Mouse (Mus musculus) urinary bladder, postnatal 25 days (tissue): ENCODE measurements around the gene Dynlt1a.
A peak's percentile ranks its signal among the peaks of the same experiment; 100 is the strongest.
"Not testable (repeated sequence)": the region's sequence is repeated elsewhere in the genome, so short reads cannot be mapped to it uniquely, and the experiment has no call there.

Experiments
- DNase-seq: peaks from one replicate; pipeline ENCODE4 v3.0.0; 2022; ENCODE audit warnings: low spot score

Dynlt1a gene

DNA sequence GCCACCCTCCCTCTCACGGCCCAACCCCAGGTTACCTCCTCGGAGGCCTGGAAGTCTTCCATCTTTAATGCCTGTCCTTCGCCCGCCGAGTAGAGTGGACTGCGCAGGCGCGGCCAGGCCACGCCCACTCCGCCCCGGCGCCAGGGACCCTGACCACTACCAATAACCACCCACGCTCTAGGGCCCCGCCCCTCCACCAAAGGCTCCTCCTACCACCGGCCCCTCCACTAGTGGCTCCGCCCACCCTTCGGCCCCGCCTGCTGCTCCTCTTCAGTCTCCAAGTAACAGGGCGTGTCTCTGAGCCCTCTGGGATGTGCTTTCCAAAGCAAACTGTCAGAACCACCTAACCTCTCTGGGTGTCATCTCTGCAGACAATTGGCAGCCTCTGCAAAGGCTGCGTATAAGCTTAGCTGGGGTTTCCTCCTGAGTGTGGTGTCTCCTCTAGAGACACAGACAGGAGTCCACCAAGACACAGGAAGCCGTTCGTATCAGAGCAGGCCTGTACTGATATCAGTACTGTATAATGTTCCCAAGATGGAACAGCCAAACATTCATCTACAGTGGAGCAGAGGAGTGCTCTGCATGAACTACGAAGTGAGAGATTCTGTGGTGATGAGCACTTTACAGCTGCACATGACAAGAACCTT lies at the start of gene Dynlt1a:
Gene Dynlt1a (minus strand): TSS at position 162 of the 647 bp plus-strand sequence.
- DNase-seq: peak; percentile 99

DNA sequence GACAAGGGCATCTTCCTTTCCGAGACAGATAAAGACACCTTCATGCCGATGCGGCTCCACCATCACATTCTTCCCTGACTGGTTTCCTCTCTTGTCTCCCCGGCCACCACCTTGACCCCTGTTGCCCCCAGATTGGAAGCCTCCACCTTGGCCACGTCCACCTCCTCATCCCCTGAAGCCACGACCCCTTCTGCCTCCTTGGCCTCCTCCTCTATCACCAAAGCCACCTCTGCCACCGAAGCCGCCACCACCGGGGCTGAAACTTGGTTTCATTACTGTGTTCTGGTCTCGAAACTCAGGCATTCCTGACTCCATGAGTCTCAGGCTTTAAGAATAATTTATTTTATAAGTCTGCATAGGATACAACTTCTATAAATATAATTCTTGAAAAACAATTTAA lies 38.0 kb upstream of the Dynlt1a start:
- not testable (repeated sequence) for DNase-seq

DNA sequence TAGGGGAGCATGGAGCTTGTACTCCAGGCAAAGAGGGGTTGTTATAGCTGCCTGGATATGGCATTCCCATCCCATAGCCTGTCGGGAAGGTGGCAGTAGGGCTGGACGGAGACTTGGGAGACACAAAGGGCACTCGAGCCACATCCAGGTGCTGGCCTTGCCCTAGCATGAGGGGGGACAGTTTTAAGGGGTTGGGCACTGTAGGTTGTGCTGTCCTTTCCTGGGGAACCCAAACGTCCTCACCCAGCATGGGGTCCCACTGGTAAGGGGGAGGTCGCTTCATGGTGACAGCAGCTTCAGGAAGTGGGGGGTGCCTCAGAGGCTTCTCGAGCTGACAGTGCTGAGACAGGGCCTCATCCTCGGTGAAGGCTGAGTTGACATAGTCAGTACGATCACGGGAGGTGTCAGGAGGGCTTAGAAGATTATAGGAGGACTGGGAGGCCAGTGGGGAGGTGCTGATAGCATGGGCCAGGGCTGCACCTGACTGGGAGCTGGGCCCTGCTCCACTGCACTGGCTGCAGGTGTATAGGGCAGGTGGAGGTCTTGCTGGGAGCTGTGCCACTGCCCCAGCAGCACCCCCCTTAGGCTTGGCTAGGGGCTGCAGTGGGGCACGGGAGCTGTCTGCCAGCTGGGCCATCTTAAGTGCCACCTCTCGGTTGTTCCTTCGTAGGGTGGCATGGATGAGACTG lies 25.4 kb upstream of the Dynlt1a start:
- DNase-seq: not testable (repeated sequence)

DNA sequence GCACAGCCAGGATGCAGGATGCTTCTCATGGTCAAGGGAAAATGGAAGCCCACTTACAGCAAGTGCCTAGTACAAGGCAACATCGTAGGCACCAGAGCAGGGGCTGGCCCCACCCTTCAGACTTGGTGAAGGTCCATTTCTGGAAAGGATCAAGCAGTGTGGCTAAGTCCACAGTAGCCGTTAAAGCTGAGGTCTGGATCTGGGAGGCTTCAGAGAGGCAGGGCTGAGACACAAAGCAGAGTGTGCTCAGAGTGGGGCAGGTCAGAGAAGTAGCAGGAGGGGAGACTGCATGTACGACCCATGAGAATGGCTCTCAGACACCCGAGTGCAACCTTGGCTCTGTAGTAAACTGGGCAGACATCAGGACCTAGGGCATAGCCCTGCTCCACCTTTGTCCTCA lies 11.7 kb upstream of the Dynlt1a start:
- not testable (repeated sequence) for DNase-seq

DNA sequence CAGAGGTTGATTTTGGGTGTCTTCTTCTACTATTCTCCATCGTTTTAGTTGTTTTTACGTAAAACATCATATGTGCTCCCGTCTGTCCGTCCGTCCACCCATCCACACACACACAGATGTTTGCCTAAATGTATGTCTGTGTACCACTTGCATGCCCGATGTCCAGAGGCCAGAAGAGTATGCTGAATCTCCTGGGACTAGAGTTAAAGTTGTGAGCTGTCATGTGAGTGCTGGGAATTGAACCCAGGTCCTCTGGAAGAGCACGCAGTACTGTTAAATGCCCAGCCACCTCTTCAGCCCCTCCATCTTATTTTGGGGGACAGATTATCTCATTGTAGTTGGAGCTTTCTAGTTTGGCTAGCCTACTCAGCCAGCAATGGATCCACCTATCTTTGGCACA lies 10.3 kb upstream of the Dynlt1a start:
- not testable (repeated sequence) for DNase-seq

DNA sequence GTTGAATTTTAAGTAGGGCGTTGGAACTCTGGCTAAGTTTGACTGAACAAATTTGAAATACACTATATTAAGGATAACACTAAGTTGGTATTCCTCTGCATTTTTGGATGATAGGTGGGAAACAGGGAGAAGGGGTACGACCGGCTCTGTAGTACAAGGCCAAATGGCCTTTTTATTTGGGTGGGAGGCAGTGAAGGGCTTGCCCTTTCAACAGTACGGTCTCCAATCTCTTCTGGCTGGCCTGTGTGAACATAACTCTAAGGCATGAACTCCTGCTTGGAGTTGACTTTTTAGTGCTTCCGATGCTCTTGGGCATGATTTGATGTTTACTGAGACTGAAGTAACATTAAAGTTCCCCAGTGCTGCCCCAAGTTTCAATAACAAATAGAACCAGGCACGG lies 8.2 kb upstream of the Dynlt1a start:
- DNase-seq: not testable (repeated sequence)

DNA sequence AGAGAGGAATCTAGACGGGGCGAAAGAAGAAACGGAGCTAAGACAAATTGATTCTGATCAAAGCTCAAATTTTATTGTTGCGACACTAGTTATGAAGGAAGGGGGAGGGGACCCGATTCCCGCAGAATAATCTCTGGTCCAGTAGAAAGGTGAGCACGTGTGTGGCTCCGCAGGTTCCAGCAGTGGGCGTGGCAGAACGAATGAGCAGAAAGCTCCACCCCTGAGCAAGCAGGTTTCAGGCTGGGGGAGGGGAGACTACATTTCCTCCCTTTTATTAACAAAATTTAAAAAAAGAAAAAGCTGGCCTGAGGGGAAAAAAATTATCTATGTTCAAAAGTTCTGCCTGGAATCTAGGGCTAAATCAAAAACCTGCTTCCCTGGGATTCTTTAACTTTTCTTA lies 7.7 kb upstream of the Dynlt1a start:
- not testable (repeated sequence) for DNase-seq

DNA sequence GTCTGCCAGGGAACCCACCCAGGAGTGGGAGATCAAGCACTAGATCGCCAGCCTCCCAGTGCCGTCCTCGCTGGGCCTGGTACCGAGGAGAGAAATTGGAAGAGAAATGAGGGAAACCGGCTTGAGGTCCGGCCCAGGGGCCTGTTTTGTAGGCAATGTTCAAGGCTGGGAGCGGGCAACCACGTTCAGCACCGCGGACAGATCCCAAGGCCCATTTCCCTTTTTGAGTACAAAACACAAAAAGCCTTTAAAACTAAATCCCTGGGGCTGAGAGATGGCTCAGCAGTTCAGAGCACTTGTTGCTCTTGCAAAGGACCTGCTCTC lies 4.4 kb upstream of the Dynlt1a start:
- not testable (repeated sequence) for DNase-seq

DNA sequence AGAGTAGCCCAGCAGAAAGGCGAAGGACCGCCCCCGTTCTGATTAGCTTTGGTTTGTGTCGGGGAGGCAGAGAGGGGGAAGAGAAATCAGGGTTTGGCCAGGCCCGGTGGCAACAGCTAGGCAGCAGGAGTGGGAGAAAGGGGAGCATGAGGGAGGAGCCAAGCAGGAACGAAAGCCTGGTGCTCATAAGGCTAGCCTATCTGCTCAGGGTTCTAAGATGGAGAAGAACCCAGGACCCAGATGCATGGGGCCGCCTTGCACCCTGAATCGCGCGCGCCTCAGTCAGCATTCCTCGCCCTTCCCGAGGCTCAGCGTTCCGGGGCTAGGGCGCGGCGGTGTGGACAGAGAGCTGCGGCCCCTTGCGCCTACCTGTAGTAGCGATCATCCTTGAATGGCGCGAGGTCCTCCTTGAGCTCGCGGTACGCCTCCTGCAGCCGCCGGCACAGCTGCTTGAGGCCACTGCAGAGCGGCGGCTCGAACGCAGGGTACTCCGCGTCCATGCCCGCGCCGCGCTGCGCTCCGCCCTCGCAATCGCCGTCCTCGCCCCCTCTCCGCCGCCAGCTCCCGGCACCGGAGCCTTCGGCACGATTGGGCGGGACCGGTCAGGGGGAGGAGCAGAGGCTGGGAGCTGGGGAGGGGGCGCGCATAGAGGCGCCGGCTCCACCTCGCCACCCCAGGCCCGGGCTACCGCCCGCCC lies 3.9 kb upstream of the Dynlt1a start:
- not testable (repeated sequence) for DNase-seq

DNA sequence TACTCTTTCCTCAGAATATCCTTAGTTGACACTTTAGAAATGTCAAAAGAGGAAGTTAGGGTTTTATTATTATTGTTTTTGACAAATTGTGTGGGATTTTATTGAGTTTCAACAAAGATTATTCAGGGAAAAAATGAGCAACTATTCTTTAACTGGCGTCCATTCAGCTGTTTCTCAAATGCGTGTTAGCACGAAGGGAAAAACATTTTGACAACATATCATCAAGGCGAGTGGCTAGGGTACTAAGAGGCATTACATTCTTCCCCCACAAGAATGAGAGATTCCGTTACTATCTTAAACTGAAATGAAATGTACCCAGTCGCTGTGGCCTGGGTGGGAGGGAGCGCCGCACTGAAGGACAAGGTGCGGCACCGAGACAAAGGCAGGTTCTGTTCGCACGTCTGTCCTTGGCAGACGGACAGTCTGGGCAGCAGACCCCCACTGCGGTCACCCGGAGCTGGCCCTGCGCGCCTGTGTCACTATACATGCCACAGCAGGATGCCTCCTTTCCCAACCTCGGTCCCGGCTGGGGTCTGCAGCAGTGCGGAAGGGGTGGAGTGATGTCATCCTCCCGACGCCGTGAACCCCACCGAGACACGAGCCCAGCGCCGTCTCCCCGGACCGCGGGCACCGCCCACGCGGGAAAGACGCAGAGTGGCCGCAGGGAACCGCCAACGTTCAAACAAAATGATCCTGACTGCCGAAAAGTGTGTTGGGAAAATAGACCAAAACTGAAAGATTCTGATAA lies 747 bp downstream of the Dynlt1a start:
- peak; percentile 40 for DNase-seq

DNA sequence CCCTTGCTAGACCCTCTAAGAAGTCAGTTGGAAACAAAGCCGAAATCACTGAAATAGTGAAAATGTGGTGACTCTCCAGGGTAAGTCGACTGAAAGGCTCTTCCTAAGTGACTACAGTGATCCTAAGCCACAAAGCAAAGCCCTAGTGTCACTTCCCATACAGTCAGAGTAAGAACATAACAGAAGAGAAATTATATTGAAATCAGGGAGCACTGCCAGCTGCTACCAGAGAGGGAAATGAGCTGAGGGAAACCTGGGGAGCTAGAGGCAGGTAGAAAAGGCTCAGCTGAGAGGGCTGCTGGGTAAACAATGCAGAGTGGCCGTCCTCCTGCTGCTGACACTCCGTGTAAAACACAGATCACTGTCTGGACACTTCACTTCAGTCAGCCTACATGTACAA lies 1.6 kb downstream of the Dynlt1a start:
- DNase-seq: not testable (repeated sequence)

DNA sequence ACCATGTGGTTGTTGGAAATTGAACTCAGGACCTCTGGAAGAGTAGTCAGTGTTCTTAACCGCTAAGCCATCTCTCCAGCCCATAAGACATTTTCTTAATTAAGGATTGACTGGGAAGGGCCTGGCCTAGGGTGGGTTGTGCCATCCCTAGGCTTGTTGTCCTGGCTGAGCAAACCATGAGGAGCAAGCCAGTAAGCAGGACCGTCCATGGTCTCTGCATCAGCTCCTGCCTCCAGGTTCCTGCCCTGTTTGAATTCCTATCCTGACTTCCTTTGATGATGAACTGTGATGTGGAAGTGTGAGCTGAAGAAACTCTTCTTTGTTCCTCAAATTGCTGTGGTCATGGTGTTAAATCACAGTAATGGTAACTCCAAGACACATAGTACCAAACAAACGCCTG lies 2.8 kb downstream of the Dynlt1a start:
- DNase-seq: not testable (repeated sequence)

DNA sequence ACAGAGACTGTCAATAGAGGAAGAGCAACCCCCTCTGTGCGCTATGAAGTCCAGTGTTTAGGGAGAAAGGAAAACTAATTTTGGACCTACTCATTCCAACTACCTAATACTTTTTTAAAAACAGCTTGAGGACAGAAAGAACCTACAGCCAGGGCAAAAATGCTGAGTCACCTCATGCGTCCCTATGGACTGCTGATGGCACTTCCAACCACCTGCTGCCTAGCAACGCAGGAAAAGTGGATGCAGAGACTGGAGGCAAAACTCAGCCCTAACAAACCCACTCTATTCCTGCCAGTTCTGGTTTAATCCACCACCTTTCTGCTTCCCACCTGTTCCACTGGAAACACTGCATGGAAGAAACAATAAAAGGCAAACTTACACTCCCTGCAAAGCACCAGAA lies 4.5 kb downstream of the Dynlt1a start:
- DNase-seq: not testable (repeated sequence)

DNA sequence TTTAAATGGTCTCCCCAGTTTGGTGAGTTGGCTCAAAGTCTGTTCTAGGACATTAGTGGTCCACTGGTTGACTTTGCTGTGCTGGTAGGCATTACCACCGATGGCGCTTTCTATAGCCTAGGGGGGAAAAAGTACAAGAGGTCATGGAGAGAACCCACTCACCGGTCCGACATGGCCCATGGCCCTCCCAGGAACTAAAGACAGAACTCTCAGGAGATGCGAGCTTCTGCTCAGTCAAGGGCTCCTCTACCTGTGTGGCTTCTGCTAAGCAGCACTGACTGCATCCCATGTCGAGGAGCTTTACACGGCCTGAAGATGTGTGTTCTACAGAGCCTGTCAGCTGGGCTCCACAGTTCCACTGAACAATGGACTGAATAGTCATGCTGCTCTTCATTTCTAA lies 5.6 kb downstream of the Dynlt1a start:
- not testable (repeated sequence) for DNase-seq

DNA sequence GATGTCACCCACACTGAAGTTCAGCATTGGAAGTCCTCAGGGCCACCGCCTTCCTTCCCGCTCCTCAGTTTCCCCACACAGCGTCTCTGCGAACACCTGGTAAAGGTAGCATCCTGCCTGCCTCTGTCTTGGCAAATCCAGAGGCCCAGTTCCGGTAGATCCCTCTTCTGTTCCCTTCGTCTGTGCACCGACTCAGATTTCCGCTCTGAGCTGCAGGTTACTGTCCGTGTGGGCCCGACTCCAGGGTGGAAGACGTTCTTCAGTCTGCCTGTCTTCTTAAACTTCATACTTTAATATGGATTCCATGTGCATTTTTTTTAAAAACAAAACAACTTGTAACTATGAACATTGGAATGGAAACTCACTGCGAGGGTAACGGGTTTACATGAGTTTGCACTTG lies 10.8 kb downstream of the Dynlt1a start:
- DNase-seq: not testable (repeated sequence)

DNA sequence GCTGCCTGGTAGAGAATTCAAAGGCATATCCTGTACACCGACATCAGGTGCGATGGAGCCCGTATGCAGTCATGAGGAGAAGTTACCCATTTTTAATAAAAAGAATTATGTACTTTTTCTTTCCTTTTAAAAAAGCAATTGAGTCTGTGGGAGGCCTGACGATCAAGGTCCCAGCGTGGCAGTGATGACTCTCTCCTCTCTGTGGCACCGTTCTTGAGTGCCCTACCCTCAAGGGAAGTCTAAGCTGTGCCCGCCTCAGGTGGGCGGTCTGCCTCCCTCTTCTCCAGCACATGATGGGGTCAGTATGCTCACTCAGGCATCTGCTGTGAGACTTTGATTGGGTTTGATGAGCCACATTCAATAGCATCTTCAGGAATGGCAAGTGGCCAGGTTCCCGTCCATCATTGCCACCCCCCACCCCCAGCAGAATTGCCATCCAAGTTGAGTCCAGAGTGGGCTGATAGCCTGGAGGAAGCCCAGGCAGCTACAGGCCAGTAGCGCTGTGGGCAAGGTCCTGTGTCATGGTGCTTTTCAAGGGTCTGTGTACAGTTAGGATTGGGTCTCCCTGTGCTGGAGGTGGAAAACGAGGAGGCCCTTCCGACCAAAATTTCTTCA lies 11.5 kb downstream of the Dynlt1a start:
- DNase-seq: not testable (repeated sequence)

DNA sequence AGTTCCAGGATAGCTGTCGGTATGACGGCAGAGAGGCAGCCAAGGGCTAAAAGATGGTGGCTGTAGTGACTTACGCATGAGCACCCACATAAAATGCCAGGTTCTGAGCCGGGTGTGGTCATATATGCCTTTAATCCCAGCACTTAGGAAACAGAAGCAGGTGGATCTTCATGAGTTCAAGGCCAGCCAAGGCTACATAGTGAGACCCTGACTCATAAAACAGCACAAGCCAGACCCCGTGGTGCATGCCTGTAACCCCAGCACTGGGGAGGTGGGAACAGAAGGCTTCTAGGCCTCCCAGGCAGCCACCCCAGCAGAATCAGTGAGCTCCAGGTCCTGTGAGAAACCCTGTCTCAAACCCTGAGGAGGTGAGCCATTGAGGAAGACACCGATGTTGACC lies 12.4 kb downstream of the Dynlt1a start:
- DNase-seq: not testable (repeated sequence)

DNA sequence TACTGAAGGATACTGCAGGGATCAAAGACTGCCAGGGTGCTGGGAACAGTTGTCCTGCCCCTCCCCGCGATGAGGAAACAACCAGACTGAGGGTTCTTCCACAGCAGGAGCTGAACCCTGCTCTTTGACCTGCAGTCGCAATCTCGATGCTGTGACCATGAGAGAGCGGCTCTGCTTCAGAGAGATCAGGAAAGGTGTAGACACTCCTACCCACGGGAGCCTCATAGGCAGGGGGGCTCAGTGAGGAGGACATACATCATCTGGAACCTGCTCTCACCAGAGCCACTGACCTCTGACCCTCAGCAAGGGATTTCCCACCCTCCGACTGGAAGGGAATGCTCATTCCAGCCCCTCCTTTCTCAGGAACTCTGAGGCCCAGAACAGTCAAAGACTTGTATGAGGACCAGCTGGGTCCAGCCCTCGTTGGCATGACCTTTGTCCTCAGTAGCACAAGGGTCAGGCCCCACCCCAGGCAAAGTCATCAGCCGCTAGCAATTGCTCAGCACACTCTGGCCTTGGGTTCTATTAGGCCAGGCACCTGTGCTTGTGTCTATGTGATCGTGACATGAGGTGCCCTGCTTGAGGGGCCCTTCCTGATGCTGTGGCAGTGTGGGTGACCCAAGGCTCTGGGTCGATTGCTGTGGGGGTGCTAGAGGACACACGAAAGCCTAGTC lies 17.0 kb downstream of the Dynlt1a start:
- DNase-seq: not testable (repeated sequence)

DNA sequence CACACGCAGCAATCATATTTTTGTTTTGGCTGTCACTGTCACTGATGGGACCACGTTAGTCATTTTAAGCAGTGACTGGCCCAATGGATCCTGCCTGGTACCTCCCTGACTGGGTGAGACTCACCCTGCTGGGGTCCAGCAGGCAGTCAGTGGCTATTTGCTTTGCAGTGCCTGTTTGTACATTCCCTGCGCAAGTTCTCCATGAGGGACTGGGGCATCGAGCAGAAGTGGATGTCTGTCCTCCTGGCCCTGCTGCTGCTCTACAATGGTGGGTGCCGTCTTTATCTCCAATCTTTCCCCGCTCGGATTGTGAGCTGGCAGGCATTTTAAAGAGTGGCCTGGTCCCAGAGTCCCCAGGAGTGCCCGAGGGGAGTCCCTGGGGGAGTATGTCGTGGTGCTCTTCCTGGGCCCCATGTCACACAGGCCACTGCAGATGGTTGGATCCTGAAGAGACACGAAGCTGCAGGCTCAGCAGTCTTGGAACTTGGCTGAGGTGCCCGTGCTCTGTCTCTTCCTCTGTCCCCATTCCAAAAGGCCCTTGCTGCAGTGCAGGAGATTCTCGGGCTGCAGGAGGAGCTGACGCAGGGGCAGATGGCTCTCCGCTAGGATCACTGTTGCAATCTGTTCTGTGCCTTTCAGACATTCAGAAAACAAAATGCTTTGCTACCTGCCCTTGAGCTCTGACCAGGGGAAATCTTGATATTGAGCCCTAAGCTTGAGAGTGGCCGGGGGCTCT lies 20.1 kb downstream of the Dynlt1a start:
- DNase-seq: not testable (repeated sequence)

DNA sequence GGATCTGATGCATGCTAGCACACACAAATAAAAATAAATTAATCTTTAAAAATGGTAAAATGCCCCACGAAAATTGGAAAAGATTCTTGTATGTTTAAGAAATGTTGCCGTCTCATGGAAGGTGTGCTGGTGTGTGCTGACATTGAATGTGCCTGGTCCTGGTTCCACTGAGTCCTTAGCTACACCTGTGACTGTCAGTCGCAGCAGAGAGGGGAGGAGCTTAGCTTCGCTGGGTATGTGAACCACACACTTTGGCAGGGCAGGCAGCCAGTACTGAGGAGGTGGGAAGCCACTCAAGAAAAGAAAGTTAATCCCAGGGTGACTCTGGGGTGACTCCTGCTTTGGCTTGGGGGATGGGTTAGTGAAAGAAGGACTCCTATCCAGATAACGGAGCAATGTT lies 23.4 kb downstream of the Dynlt1a start:
- DNase-seq: not testable (repeated sequence)

DNA sequence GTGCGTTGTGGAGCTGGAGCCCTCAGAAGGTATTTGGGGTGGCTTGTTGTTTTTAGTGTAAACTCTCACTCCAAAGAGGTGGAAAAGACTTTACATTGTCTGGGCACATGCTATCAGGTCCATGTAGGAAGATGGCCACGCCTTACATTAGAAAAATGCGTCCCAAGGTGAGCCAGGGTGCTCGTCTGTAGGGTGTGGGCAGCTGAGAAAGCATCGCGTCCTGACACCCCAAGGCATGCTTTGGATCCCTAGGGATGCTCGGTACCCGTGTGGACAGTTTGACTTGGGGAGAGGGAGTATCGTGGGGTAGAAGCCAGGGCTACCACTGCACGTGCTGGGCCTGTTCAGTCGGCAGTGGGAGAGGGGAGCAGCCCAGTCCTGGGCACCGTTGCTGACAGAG lies 28.3 kb downstream of the Dynlt1a start:
- not testable (repeated sequence) for DNase-seq
